Mouse (Mus musculus) kidney, embryonic 16.5 days (tissue): ENCODE data around the gene Vsig10. TPM values are rescaled to one million over a fixed set of nuclear protein-coding genes. Genes with fewer than 3 reads are reported as not detected.

ENCODE experiments used
- polyA plus RNA-seq: library from polyadenylated mRNA; unstranded; fragments of >200 nt; fragmentation: Nextera tagmentation; extraction: Ambion mirVana; gene quantifications from 2 replicates; pipeline ENCODE4 v1.2.1, GENCODE M21; 2015

Gene Vsig10
- polyA plus RNA-seq, 1 experiment from 2014 or later: 14.6 TPM

Other genes with a start within 250 kb of the Vsig10 start
- gene Suds3, start 203.0 kb upstream of the Vsig10 start, polyA plus RNA-seq: 68.9 and 73.7 TPM in 2 replicates
- 18.8 and 20.1 TPM in 2 replicates for gene Taok3, start 199.0 kb upstream of the Vsig10 start, polyA plus RNA-seq
- 841 and 885 TPM in 2 replicates for gene Pebp1, start 31.5 kb upstream of the Vsig10 start, polyA plus RNA-seq
- 45.7 and 69.7 TPM in 2 replicates for gene Wsb2, start 38.2 kb downstream of the Vsig10 start, polyA plus RNA-seq
- gene Rfc5, start 70.0 kb downstream of the Vsig10 start, polyA plus RNA-seq: 114 and 128 TPM in 2 replicates
- gene Ksr2, start 94.9 kb downstream of the Vsig10 start, polyA plus RNA-seq: 0.37 and 0.78 TPM in 2 replicates